In genomic region chr15:102231748-102232147, GRCm38 (mm10) we compare ENCODE assay signal across 9 mouse cellular contexts. TPM values are rescaled to one million over a fixed set of nuclear protein-coding genes. Genes with fewer than 3 reads are reported as not detected.
DNase-seq lines count a peak whose midpoint lies in the region; ATAC-seq and TF ChIP-seq lines count a peak whose summit lies in the region.
"Had no signal": no experiment of that assay in that cellular context is flagged by ENCODE, and none has a peak within 500 bp of the region (broad histone marks: within the 10 kb centered on the region; RNA-seq: fewer than 3 reads in every experiment).

Gene Itgb7 (minus strand): TSS chr15:102231944.

- peaks cover 41% of the 10 kb centered on the region for H3K4me1 ChIP-seq in embryonic facial prominence, embryonic 13.5 days
- H3K4me1 ChIP-seq in embryonic facial prominence, embryonic 10.5 days = peaks cover 47% of the 10 kb centered on the region
- H3K4me1 ChIP-seq in liver, embryonic 13.5 days (replicated peaks) = peaks cover 68% of the 10 kb centered on the region
- peaks cover 40% of the 10 kb centered on the region for H3K4me1 ChIP-seq in spleen, adult 2 months (ENCODE audit: control insufficient read depth, insufficient read depth, insufficient read length)
- H3K4me1 ChIP-seq in hindbrain, embryonic 16.5 days (ENCODE audit: control insufficient read depth, insufficient read depth, low read depth, low read length) = no peaks in the 10 kb centered on the region

- H3K4me3 ChIP-seq in embryonic facial prominence, embryonic 13.5 days = no peak within 1 kb of the TSS
- no peak within 1 kb of the TSS for H3K4me3 ChIP-seq in embryonic facial prominence, embryonic 10.5 days
- peak within 1 kb of the TSS; percentile 49 for H3K4me3 ChIP-seq in liver, embryonic 13.5 days (replicated peaks)
- peak within 1 kb of the TSS; percentile 69 for H3K4me3 ChIP-seq in spleen, adult 2 months (ENCODE audit: extremely low read depth, insufficient read depth, insufficient read length)
- no peak within 1 kb of the TSS for H3K4me3 ChIP-seq in hindbrain, embryonic 16.5 days (ENCODE audit: low read length)
- H3K4me3 ChIP-seq: embryonic facial prominence, embryonic 12.5 days had no signal

- H3K27me3 ChIP-seq in embryonic facial prominence, embryonic 13.5 days = no peaks in the 10 kb centered on the region
- H3K27me3 ChIP-seq in embryonic facial prominence, embryonic 10.5 days (replicated peaks; ENCODE audit: low read depth, poor library complexity, severe bottlenecking) = no peaks in the 10 kb centered on the region
- no peaks in the 10 kb centered on the region for H3K27me3 ChIP-seq in liver, embryonic 13.5 days
- no peaks in the 10 kb centered on the region for H3K27me3 ChIP-seq in spleen, adult 2 months (ENCODE audit: control insufficient read depth, insufficient read depth, low read length)
- no peaks in the 10 kb centered on the region for H3K27me3 ChIP-seq in hindbrain, embryonic 16.5 days (replicated peaks; ENCODE audit: control insufficient read depth, insufficient read depth, low read length)
- H3K27me3 ChIP-seq: embryonic facial prominence, embryonic 12.5 days had no signal

- ATAC-seq in embryonic facial prominence, embryonic 13.5 days (ENCODE audit: insufficient number of reproducible peaks, insufficient read depth, low FRiP score, low TSS enrichment, low read depth) = no peak
- peak; percentile 70 for ATAC-seq in activated CD4-positive, CD25-positive, alpha-beta regulatory T cell, adult 4 months
- ATAC-seq in liver, embryonic 13.5 days (ENCODE audit: low read depth) = peak; percentile 97
- ATAC-seq in hindbrain, embryonic 16.5 days = no peak

- peaks cover 32% of the 10 kb centered on the region for H3K36me3 ChIP-seq in embryonic facial prominence, embryonic 13.5 days
- H3K36me3 ChIP-seq in embryonic facial prominence, embryonic 10.5 days (replicated peaks) = peaks cover 33% of the 10 kb centered on the region
- H3K36me3 ChIP-seq in liver, embryonic 13.5 days = no peaks in the 10 kb centered on the region
- 0 out of 2 replicates have a peak, but pooled peaks cover 4% of the 10 kb centered on the region for H3K36me3 ChIP-seq in spleen, adult 2 months (ENCODE audit: control insufficient read depth, insufficient read depth, low read length)
- no peaks in the 10 kb centered on the region for H3K36me3 ChIP-seq in hindbrain, embryonic 16.5 days (ENCODE audit: control insufficient read depth, insufficient read depth, low read length)

- DNase-seq in embryonic facial prominence, embryonic 10.5 days (ENCODE audit: low spot score) = no peak
- DNase-seq in liver, embryonic 13.5 days = peak; percentile 67
- DNase-seq in spleen, adult 2 months (ENCODE audit: low read depth in 1 of 2, low spot score in 2 of 2) = peak in 1 of 2 experiments; percentile 81
- no peak for DNase-seq in urinary bladder, postnatal 36 days (ENCODE audit: low spot score in 2 of 2)
- DNase-seq in right cerebral cortex, postnatal 4 days = no peak

- H3K9ac ChIP-seq in embryonic facial prominence, embryonic 13.5 days = peak within 1 kb of the TSS; percentile 16; the same call in 1 of the 2 replicates
- peak within 1 kb of the TSS; percentile 58 for H3K9ac ChIP-seq in liver, embryonic 13.5 days
- no peak within 1 kb of the TSS for H3K9ac ChIP-seq in hindbrain, embryonic 16.5 days (ENCODE audit: low read depth, low read length)
- H3K9ac ChIP-seq: embryonic facial prominence, embryonic 12.5 days had no signal

- peak; percentile 62; the same call in 1 of the 2 replicates for TF ChIP-seq POLR2A in spleen, adult 2 months (IDR thresholded peaks at IDR 0.05; ENCODE audit: low read depth, low read length)

- WGBS in embryonic facial prominence, embryonic 13.5 days = 38% methylated on average over 6 of the region's 6 CpGs
- WGBS in embryonic facial prominence, embryonic 10.5 days = 45% methylated on average over 6 of the region's 6 CpGs
- WGBS in liver, embryonic 13.5 days (ENCODE audit: insufficient replicate concordance) = 4% methylated on average over 6 of the region's 6 CpGs
- whole genome bisulfite sequencing in spleen, adult 2 months = 8% methylated on average over 6 of the region's 6 CpGs
- WGBS in hindbrain, embryonic 16.5 days = 59% methylated on average over 6 of the region's 6 CpGs

- no peaks in the 10 kb centered on the region for H3K9me3 ChIP-seq in embryonic facial prominence, embryonic 13.5 days
- H3K9me3 ChIP-seq in embryonic facial prominence, embryonic 10.5 days = no peaks in the 10 kb centered on the region
- H3K9me3 ChIP-seq in liver, embryonic 13.5 days (replicated peaks) = no peaks in the 10 kb centered on the region
- no peaks in the 10 kb centered on the region for H3K9me3 ChIP-seq in hindbrain, embryonic 16.5 days (ENCODE audit: control insufficient read depth, low read length)
- H3K9me3 ChIP-seq: embryonic facial prominence, embryonic 12.5 days had no signal

- peak within 1 kb of the TSS; percentile 48 for H3K27ac ChIP-seq in embryonic facial prominence, embryonic 13.5 days
- H3K27ac ChIP-seq in embryonic facial prominence, embryonic 10.5 days (replicated peaks) = no peak within 1 kb of the TSS
- H3K27ac ChIP-seq in liver, embryonic 13.5 days = peak within 1 kb of the TSS; percentile 47
- H3K27ac ChIP-seq in spleen, adult 2 months (ENCODE audit: insufficient read depth, low read length) = peak within 1 kb of the TSS; percentile 84
- H3K27ac ChIP-seq in hindbrain, embryonic 16.5 days (ENCODE audit: low read depth, low read length) = no peak within 1 kb of the TSS
- H3K27ac ChIP-seq: embryonic facial prominence, embryonic 12.5 days had no signal

- no peak for TF ChIP-seq CTCF in spleen, adult 2 months (IDR thresholded peaks at IDR 0.05; ENCODE audit: extremely low read depth, insufficient read depth, insufficient read length, insufficient replicate concordance)

- H3K4me2 ChIP-seq in embryonic facial prominence, embryonic 13.5 days = no peak within 1 kb of the TSS
- peak within 1 kb of the TSS; percentile 66 for H3K4me2 ChIP-seq in liver, embryonic 13.5 days
- H3K4me2 ChIP-seq in hindbrain, embryonic 16.5 days (ENCODE audit: low read length) = no peak within 1 kb of the TSS
- H3K4me2 ChIP-seq: embryonic facial prominence, embryonic 12.5 days had no signal

RNA-seq across cellular contexts. Expression of gene Itgb7, which starts in this region (rescaled TPM):
- 3.0 and 3.3 TPM in 2 replicates for polyA plus RNA-seq in embryonic facial prominence, embryonic 13.5 days (2015; fragmentation: Nextera tagmentation; extraction: Ambion mirVana)
- polyA plus RNA-seq in embryonic facial prominence, embryonic 10.5 days (2016; fragmentation: Nextera tagmentation; extraction: Ambion mirVana) = 1.1 and 1.6 TPM in 2 replicates
- 100 to 1,000 TPM; 511 to 537 TPM for polyA plus RNA-seq in activated CD4-positive, CD25-positive, alpha-beta regulatory T cell, adult 4 months (2017; shearing (Covaris generic))
- polyA plus RNA-seq in liver, embryonic 13.5 days (2015; fragmentation: Nextera tagmentation; extraction: Ambion mirVana) = 5.5 and 6.5 TPM in 2 replicates
- polyA plus RNA-seq in spleen, adult 2 months (2012; rRNA removed) = 127 and 143 TPM in 2 replicates
- polyA plus RNA-seq in hindbrain, embryonic 16.5 days (2015; fragmentation: Nextera tagmentation; extraction: Ambion mirVana) = 1.1 and 2.0 TPM in 2 replicates

Comparison
In these comparisons a context has a peak if more than half of its experiments do, and no peak if none do; other contexts are left out.
1. RNA of gene Itgb7 (polyA plus RNA-seq): 511 to 537 TPM in activated CD4-positive, CD25-positive, alpha-beta regulatory T cell, adult 4 months and 127 to 143 TPM in spleen, adult 2 months; 5.5 to 6.5 TPM in liver, embryonic 13.5 days, 3.0 to 3.3 TPM in embryonic facial prominence, embryonic 13.5 days, 1.1 to 2.0 TPM in hindbrain, embryonic 16.5 days and 1.1 to 1.6 TPM in embryonic facial prominence, embryonic 10.5 days; every median in the first group is over 10 times any median in the second.
2. H3K27ac ChIP-seq: peak in embryonic facial prominence, embryonic 13.5 days (single experiment), liver, embryonic 13.5 days (single experiment) and spleen, adult 2 months (single experiment); none in embryonic facial prominence, embryonic 10.5 days (single experiment) and hindbrain, embryonic 16.5 days (single experiment).
3. ATAC-seq: peak in activated CD4-positive, CD25-positive, alpha-beta regulatory T cell, adult 4 months (single experiment) and liver, embryonic 13.5 days (single experiment); none in embryonic facial prominence, embryonic 13.5 days (single experiment) and hindbrain, embryonic 16.5 days (single experiment).
4. H3K4me3 ChIP-seq: peak in liver, embryonic 13.5 days (single experiment) and spleen, adult 2 months (single experiment); none in embryonic facial prominence, embryonic 13.5 days (single experiment), embryonic facial prominence, embryonic 10.5 days (single experiment) and hindbrain, embryonic 16.5 days (single experiment).